Mouse (Mus musculus): ENCODE measurements at regions not wholly inside any gene's neighbourhood (a gene's known extent, or its start where the extent isn't known, plus 50 kb on each side); places are given as distances from the start of the nearest gene placed in this dataset.

GRCm38 (mm10) chr17:82516850-82517249 lies 698.2 kb upstream of the Pkdcc start:
- no peaks in the 10 kb centered on the region for H3K9me3 ChIP-seq (ENCODE audit: low read length)
- TF ChIP-seq NANOG (IDR thresholded peaks at IDR 0.05; ENCODE audit: borderline replicate concordance, low read length) (no peak), CTCF (conservative IDR thresholded peaks at IDR 0.05; ENCODE audit: low read length) (no peak), POU5F1 (IDR thresholded peaks at IDR 0.05; ENCODE audit: borderline replicate concordance, low read length) (no peak)
- H3K36me3 ChIP-seq (ENCODE audit: insufficient read depth, low read length): no peaks in the 10 kb centered on the region
- H3K4me1 ChIP-seq (replicated peaks; ENCODE audit: low read depth, low read length): no peaks in the 10 kb centered on the region
- H3K4me3 ChIP-seq (replicated peaks; ENCODE audit: low read length): no peak overlapping the region
- H3K27me3 ChIP-seq (ENCODE audit: insufficient read depth, low read length): no peaks in the 10 kb centered on the region

DNA sequence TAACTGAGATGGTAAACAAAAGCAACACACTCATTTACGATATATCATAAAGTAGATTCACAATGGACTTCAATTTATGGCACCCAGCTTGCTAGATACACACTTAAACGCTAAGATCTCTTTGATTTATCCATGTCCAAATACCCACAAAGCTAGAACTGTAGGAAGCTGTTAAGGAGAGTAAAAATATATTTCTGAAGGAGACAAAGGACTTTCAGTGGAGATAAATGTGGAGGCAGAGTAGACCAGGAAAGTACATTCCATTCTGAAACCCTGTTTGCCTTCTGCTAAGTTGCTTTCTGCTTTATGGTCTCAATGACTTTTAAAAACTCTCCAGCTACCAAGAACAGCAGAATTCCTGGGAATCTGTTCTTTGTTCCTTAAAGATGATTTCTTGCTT lies 701.3 kb upstream of the Pkdcc start:
- H3K9me3 ChIP-seq (ENCODE audit: low read length): no peaks in the 10 kb centered on the region
- H3K4me3 ChIP-seq (replicated peaks; ENCODE audit: low read length): no peak overlapping the region
- no peak for TF ChIP-seq NANOG (IDR thresholded peaks at IDR 0.05; ENCODE audit: borderline replicate concordance, low read length)
- TF ChIP-seq POU5F1 (IDR thresholded peaks at IDR 0.05; ENCODE audit: borderline replicate concordance, low read length): no peak
- no peak for TF ChIP-seq CTCF (conservative IDR thresholded peaks at IDR 0.05; ENCODE audit: low read length)
- H3K36me3 ChIP-seq (ENCODE audit: insufficient read depth, low read length): no peaks in the 10 kb centered on the region
- H3K4me1 ChIP-seq (replicated peaks; ENCODE audit: low read depth, low read length): no peaks in the 10 kb centered on the region
- no peaks in the 10 kb centered on the region for H3K27me3 ChIP-seq (ENCODE audit: insufficient read depth, low read length)

GRCm38 (mm10) chr17:82504291-82504690 lies 710.8 kb upstream of the Pkdcc start:
- no peaks in the 10 kb centered on the region for H3K36me3 ChIP-seq (ENCODE audit: insufficient read depth, low read length)
- no peaks in the 10 kb centered on the region for H3K27me3 ChIP-seq (ENCODE audit: insufficient read depth, low read length)
- no peaks in the 10 kb centered on the region for H3K9me3 ChIP-seq (ENCODE audit: low read length)
- TF ChIP-seq POU5F1 (IDR thresholded peaks at IDR 0.05; ENCODE audit: borderline replicate concordance, low read length) (no peak), NANOG (IDR thresholded peaks at IDR 0.05; ENCODE audit: borderline replicate concordance, low read length) (no peak), CTCF (conservative IDR thresholded peaks at IDR 0.05; ENCODE audit: low read length) (no peak)
- no peaks in the 10 kb centered on the region for H3K4me1 ChIP-seq (replicated peaks; ENCODE audit: low read depth, low read length)
- H3K4me3 ChIP-seq (replicated peaks; ENCODE audit: low read length): no peak overlapping the region

DNA sequence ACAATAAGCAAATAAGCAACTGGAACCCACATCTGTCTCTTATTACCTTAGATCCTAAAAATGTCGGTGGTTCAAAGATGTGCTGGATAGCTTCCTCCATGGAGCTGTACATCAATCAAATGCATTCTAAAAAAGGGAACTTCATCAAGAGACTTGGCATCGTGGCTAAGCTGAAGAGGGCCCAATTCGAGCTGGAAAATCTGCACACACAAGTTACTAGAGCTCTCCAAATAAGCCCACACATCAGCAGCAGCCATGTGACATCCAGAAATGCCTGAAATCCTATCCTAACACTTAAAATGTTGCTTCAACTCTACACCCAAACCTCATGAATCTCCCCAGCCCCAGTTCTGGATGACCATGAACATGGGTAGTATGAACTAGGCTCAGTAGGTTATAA lies 729.5 kb upstream of the Pkdcc start:
- H3K36me3 ChIP-seq (ENCODE audit: insufficient read depth, low read length): no peaks in the 10 kb centered on the region
- TF ChIP-seq POU5F1 (IDR thresholded peaks at IDR 0.05; ENCODE audit: borderline replicate concordance, low read length): no peak
- TF ChIP-seq NANOG (IDR thresholded peaks at IDR 0.05; ENCODE audit: borderline replicate concordance, low read length): no peak
- no peak for TF ChIP-seq CTCF (conservative IDR thresholded peaks at IDR 0.05; ENCODE audit: low read length)
- no peaks in the 10 kb centered on the region for H3K27me3 ChIP-seq (ENCODE audit: insufficient read depth, low read length)
- no peak overlapping the region for H3K4me3 ChIP-seq (replicated peaks; ENCODE audit: low read length)
- no peaks in the 10 kb centered on the region for H3K9me3 ChIP-seq (ENCODE audit: low read length)
- no peaks in the 10 kb centered on the region for H3K4me1 ChIP-seq (replicated peaks; ENCODE audit: low read depth, low read length)

DNA sequence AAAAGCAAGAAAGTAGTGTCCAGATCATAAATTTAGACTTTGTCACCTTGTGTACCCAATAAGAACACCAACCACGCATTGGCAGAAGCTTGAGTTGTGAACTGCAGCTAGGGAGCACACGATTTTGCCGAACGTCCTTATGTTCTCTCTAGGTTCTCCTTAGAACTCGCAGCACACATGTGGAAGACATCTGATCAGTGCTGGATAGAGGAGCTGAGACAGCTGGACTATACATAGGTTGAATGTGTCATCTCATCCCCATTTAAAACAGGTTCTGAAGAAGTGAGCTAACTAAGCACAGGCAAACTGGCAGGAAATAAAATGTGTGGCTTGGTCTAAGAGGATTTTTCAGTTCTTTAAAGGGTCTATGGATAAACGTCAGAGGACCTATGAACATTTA lies 730.5 kb upstream of the Pkdcc start:
- Histone ChIP-seq H3K27me3 (ENCODE audit: insufficient read depth, low read length) (no peaks in the 10 kb centered on the region), H3K36me3 (ENCODE audit: insufficient read depth, low read length) (no peaks in the 10 kb centered on the region), H3K4me3 (replicated peaks; ENCODE audit: low read length) (no peak overlapping the region), H3K9me3 (ENCODE audit: low read length) (no peaks in the 10 kb centered on the region), H3K4me1 (replicated peaks; ENCODE audit: low read depth, low read length) (no peaks in the 10 kb centered on the region)
- TF ChIP-seq POU5F1 (IDR thresholded peaks at IDR 0.05; ENCODE audit: borderline replicate concordance, low read length) (no peak), CTCF (conservative IDR thresholded peaks at IDR 0.05; ENCODE audit: low read length) (no peak), NANOG (IDR thresholded peaks at IDR 0.05; ENCODE audit: borderline replicate concordance, low read length) (no peak)

GRCm38 (mm10) chr17:82457972-82458371 lies 719.8 kb upstream of the Slc8a1 start:
- H3K4me1 ChIP-seq (replicated peaks; ENCODE audit: low read depth, low read length): no peaks in the 10 kb centered on the region
- H3K4me3 ChIP-seq (replicated peaks; ENCODE audit: low read length): no peak overlapping the region
- 0 out of 2 replicates have a peak, but pooled peaks cover 4% of the 10 kb centered on the region for H3K9me3 ChIP-seq (ENCODE audit: low read length)
- no peaks in the 10 kb centered on the region for H3K27me3 ChIP-seq (ENCODE audit: insufficient read depth, low read length)
- no peaks in the 10 kb centered on the region for H3K36me3 ChIP-seq (ENCODE audit: insufficient read depth, low read length)
- no peak for TF ChIP-seq POU5F1 (IDR thresholded peaks at IDR 0.05; ENCODE audit: borderline replicate concordance, low read length)
- TF ChIP-seq NANOG (IDR thresholded peaks at IDR 0.05; ENCODE audit: borderline replicate concordance, low read length): no peak
- TF ChIP-seq CTCF (conservative IDR thresholded peaks at IDR 0.05; ENCODE audit: low read length): no peak

- Histone ChIP-seq H3K4me3 (replicated peaks; ENCODE audit: low read length) (no peak overlapping the region), H3K27me3 (ENCODE audit: insufficient read depth, low read length) (no peaks in the 10 kb centered on the region), H3K36me3 (ENCODE audit: insufficient read depth, low read length) (no peaks in the 10 kb centered on the region)
These were observed 715.7 kb upstream of the Slc8a1 start for GRCm38 (mm10) chr17:82453847-82454246.

DNA sequence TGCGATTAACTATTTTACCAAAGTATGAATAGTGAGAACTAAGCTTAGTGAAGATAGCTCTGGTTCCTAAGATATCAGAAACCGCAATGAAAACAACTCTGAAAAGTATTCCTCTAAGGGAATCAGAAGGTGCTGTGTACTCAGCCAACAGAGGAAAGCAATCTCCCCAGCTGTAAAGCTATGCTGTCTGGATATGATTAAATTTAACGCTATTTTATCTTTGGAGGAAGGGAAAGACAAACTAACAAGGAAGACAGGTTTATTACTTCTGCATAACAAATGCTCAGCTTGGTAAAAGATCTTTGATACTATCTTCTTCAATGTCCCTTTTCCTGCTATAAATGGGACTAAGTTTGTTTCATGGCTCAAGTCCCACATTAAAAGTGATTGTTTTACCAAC lies 700.9 kb upstream of the Slc8a1 start:
- Histone ChIP-seq H3K36me3 (ENCODE audit: insufficient read depth, low read length) (no peaks in the 10 kb centered on the region), H3K27me3 (ENCODE audit: insufficient read depth, low read length) (no peaks in the 10 kb centered on the region), H3K4me1 (replicated peaks; ENCODE audit: low read depth, low read length) (peaks cover 21% of the 10 kb centered on the region), H3K9me3 (ENCODE audit: low read length) (peaks cover 22% of the 10 kb centered on the region), H3K4me3 (replicated peaks; ENCODE audit: low read length) (no peak overlapping the region)
- TF ChIP-seq POU5F1 (IDR thresholded peaks at IDR 0.05; ENCODE audit: borderline replicate concordance, low read length): no peak
- TF ChIP-seq CTCF (conservative IDR thresholded peaks at IDR 0.05; ENCODE audit: low read length): no peak
- no peak for TF ChIP-seq NANOG (IDR thresholded peaks at IDR 0.05; ENCODE audit: borderline replicate concordance, low read length)

More at GRCm38 (mm10) chr17:82453847-82454246, 715.7 kb upstream of the Slc8a1 start:
- Histone ChIP-seq H3K9me3 (ENCODE audit: low read length) (no peaks in the 10 kb centered on the region), H3K4me1 (replicated peaks; ENCODE audit: low read depth, low read length) (no peaks in the 10 kb centered on the region)
- TF ChIP-seq POU5F1 (IDR thresholded peaks at IDR 0.05; ENCODE audit: borderline replicate concordance, low read length) (no peak), CTCF (conservative IDR thresholded peaks at IDR 0.05; ENCODE audit: low read length) (no peak)

- no peaks in the 10 kb centered on the region for H3K36me3 ChIP-seq (ENCODE audit: insufficient read depth, low read length)
- H3K9me3 ChIP-seq (ENCODE audit: low read length): peaks cover 29% of the 10 kb centered on the region
- no peak for TF ChIP-seq NANOG (IDR thresholded peaks at IDR 0.05; ENCODE audit: borderline replicate concordance, low read length)
- TF ChIP-seq CTCF (conservative IDR thresholded peaks at IDR 0.05; ENCODE audit: low read length): no peak
- no peak for TF ChIP-seq POU5F1 (IDR thresholded peaks at IDR 0.05; ENCODE audit: borderline replicate concordance, low read length)
- peaks cover 21% of the 10 kb centered on the region for H3K4me1 ChIP-seq (replicated peaks; ENCODE audit: low read depth, low read length)
- H3K27me3 ChIP-seq (ENCODE audit: insufficient read depth, low read length): no peaks in the 10 kb centered on the region
- H3K4me3 ChIP-seq (replicated peaks; ENCODE audit: low read length): no peak overlapping the region
These were observed 699.0 kb upstream of the Slc8a1 start for GRCm38 (mm10) chr17:82437206-82437605.

All from E14TG2a.4 (cell line).